In the genomic region with DNA sequence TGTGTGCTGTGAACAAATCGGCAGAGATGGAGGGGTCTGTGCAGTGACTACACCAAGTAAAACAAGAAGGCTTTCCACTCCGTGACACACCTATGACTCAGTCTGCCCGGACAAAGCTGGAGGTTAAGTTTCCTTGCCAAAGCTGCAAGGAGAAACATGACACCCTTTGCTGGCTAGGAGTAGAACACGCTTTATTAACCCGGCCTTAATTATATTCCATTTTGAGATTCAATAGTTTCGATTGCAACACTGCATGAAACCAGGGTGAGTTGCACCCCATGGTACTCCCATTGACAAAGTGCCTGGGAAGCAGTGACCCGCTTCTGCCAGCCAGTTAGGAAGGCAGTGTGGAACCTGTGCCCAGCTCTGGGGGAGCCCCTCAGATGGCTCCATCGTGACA, we compare ENCODE assay signal across 28 mouse cellular contexts.
DNase-seq lines count a peak whose midpoint lies in the region; ATAC-seq and TF ChIP-seq lines count a peak whose summit lies in the region.
"Had no signal": no experiment of that assay in that cellular context is flagged by ENCODE, and none has a peak within 500 bp of the region (broad histone marks: within the 10 kb centered on the region; RNA-seq: fewer than 3 reads in every experiment).

No protein-coding gene starts in this region.

- H3K4me1 ChIP-seq in stomach, postnatal 0 days (replicated peaks; ENCODE audit: control insufficient read depth, insufficient read depth), result no peaks in the 10 kb centered on the region
- H3K4me1 ChIP-seq in midbrain, embryonic 10.5 days, result no peaks in the 10 kb centered on the region
- H3K4me1 ChIP-seq: embryonic facial prominence, embryonic 10.5 days; embryonic facial prominence, embryonic 15.5 days; forebrain, embryonic 13.5 days; heart, embryonic 15.5 days; hindbrain, embryonic 12.5 days; intestine, embryonic 15.5 days; liver, embryonic 12.5 days; midbrain, embryonic 13.5 days had no signal

- peak; percentile 49 for TF ChIP-seq EP300 in stomach, postnatal 0 days (optimal IDR thresholded peaks at IDR 0.05)

- no peak overlapping the region for H3K4me3 ChIP-seq in stomach, postnatal 0 days (ENCODE audit: low read depth, low read length)
- H3K4me3 ChIP-seq in midbrain, embryonic 10.5 days, result no peak overlapping the region
- H3K4me3 ChIP-seq: embryonic facial prominence, embryonic 10.5 days; embryonic facial prominence, embryonic 15.5 days; forebrain, embryonic 13.5 days; heart, embryonic 15.5 days; hindbrain, embryonic 12.5 days; intestine, embryonic 15.5 days; liver, embryonic 12.5 days; midbrain, embryonic 13.5 days had no signal

- peak; percentile 28 for DNase-seq in gastrocnemius, adult 18-20 months (ENCODE audit: low spot score)
- no peak for DNase-seq in gastrocnemius, postnatal 14 days
- DNase-seq in ovary, postnatal 36 days (ENCODE audit: low spot score), result peak; percentile 17
- DNase-seq in ovary, postnatal 10 days (ENCODE audit: low spot score), result no peak
- peak; percentile 83 for DNase-seq in NIH3T3 (ENCODE audit: low read depth)
- no peak for DNase-seq in stomach, postnatal 0 days (ENCODE audit: low spot score)
- DNase-seq in midbrain, embryonic 10.5 days (ENCODE audit: low spot score), result no peak
- no peak for DNase-seq in urinary bladder, postnatal 10 days (ENCODE audit: low spot score)
- DNase-seq: cerebellum, adult 8-10 months; cerebellum, postnatal 25 days; kidney, adult 8-10 months; kidney, postnatal 4 days; left cerebral cortex, postnatal 4 days; liver, postnatal 0 days; lung, postnatal 36 days; thymus, adult 2 months; thymus, postnatal 36 days had no signal

- no peak for TF ChIP-seq CTCF in stomach, postnatal 0 days (IDR thresholded peaks at IDR 0.05; ENCODE audit: low read depth)

- H3K4me2 ChIP-seq in stomach, postnatal 0 days (replicated peaks; ENCODE audit: low read depth), result no peak overlapping the region
- H3K4me2 ChIP-seq: embryonic facial prominence, embryonic 15.5 days; forebrain, embryonic 13.5 days; heart, embryonic 15.5 days; hindbrain, embryonic 12.5 days; intestine, embryonic 15.5 days; liver, embryonic 12.5 days; midbrain, embryonic 13.5 days had no signal

- no peak overlapping the region for H3K9ac ChIP-seq in stomach, postnatal 0 days (ENCODE audit: low read length)
- H3K9ac ChIP-seq: embryonic facial prominence, embryonic 15.5 days; forebrain, embryonic 13.5 days; heart, embryonic 15.5 days; hindbrain, embryonic 12.5 days; intestine, embryonic 15.5 days; liver, embryonic 12.5 days; liver, postnatal 0 days; midbrain, embryonic 13.5 days had no signal

- H3K9me3 ChIP-seq in stomach, postnatal 0 days (ENCODE audit: control insufficient read depth, low read length), result no peaks in the 10 kb centered on the region
- no peaks in the 10 kb centered on the region for H3K9me3 ChIP-seq in midbrain, embryonic 10.5 days (replicated peaks)
- H3K9me3 ChIP-seq: embryonic facial prominence, embryonic 10.5 days; embryonic facial prominence, embryonic 15.5 days; forebrain, embryonic 13.5 days; heart, embryonic 15.5 days; hindbrain, embryonic 12.5 days; intestine, embryonic 15.5 days; liver, embryonic 12.5 days; midbrain, embryonic 13.5 days had no signal

- intact Hi-C loops in gastrocnemius, postnatal 14 days (cut with DNase I; ENCODE audit: low total_unique reads), result no loop called here

- no peak for ATAC-seq in stomach, postnatal 0 days (ENCODE audit: low FRiP score, low TSS enrichment)
- ATAC-seq: activated CD4-positive, CD25-positive, alpha-beta regulatory T cell, adult 4 months; forebrain, embryonic 13.5 days; hindbrain, postnatal 0 days; intestine, embryonic 15.5 days; liver, embryonic 12.5 days; liver, postnatal 0 days; midbrain, embryonic 13.5 days had no signal

- no peaks in the 10 kb centered on the region for H3K36me3 ChIP-seq in stomach, postnatal 0 days (ENCODE audit: control insufficient read depth, insufficient read depth, low read length)
- H3K36me3 ChIP-seq in midbrain, embryonic 10.5 days, result no peaks in the 10 kb centered on the region
- H3K36me3 ChIP-seq: embryonic facial prominence, embryonic 10.5 days; embryonic facial prominence, embryonic 15.5 days; G1E; heart, embryonic 15.5 days; hindbrain, embryonic 12.5 days; intestine, embryonic 15.5 days; liver, embryonic 12.5 days; midbrain, embryonic 13.5 days had no signal

- WGBS in stomach, postnatal 0 days, result 68% methylated on average over 8 of the region's 8 CpGs
- WGBS in midbrain, embryonic 10.5 days, result 90% methylated on average over 8 of the region's 8 CpGs

- no peaks in the 10 kb centered on the region for H3K27me3 ChIP-seq in stomach, postnatal 0 days (ENCODE audit: control insufficient read depth, insufficient read depth, low read length)
- no peaks in the 10 kb centered on the region for H3K27me3 ChIP-seq in midbrain, embryonic 10.5 days (ENCODE audit: low read depth, poor library complexity, severe bottlenecking)
- H3K27me3 ChIP-seq: embryonic facial prominence, embryonic 15.5 days; forebrain, embryonic 13.5 days; heart, embryonic 15.5 days; hindbrain, embryonic 12.5 days; intestine, embryonic 15.5 days; liver, embryonic 12.5 days; midbrain, embryonic 13.5 days had no signal

- H3K27ac ChIP-seq in stomach, postnatal 0 days (replicated peaks), result peak overlapping the region; percentile 53; the same call in 1 of the 2 replicates
- H3K27ac ChIP-seq in midbrain, embryonic 10.5 days (replicated peaks), result no peak overlapping the region
- H3K27ac ChIP-seq: embryonic facial prominence, embryonic 10.5 days; embryonic facial prominence, embryonic 15.5 days; forebrain, embryonic 13.5 days; heart, embryonic 15.5 days; hindbrain, embryonic 12.5 days; hindbrain, postnatal 0 days; intestine, embryonic 15.5 days; liver, embryonic 12.5 days; midbrain, embryonic 13.5 days had no signal

Comparison
In these comparisons a context has a peak if more than half of its experiments do, and no peak if none do; other contexts are left out.
1. DNase-seq: peak in gastrocnemius, adult 18-20 months (single experiment), ovary, postnatal 36 days (single experiment) and NIH3T3 (single experiment); none in gastrocnemius, postnatal 14 days (single experiment), ovary, postnatal 10 days (single experiment), stomach, postnatal 0 days (single experiment), midbrain, embryonic 10.5 days (single experiment) and urinary bladder, postnatal 10 days (single experiment).